Mouse (Mus musculus) erythroblast, adult 5-6 weeks (primary cell): ENCODE results near the gene Nos1ap. TPM values are rescaled to one million over a fixed set of nuclear protein-coding genes. Genes with fewer than 3 reads are reported as not detected.

Experiments
- ATAC-seq: replicated peaks from 2 replicates; pipeline ENCODE4 v1.8.0; 2016; ENCODE audit warnings: moderate number of reproducible peaks, mild to moderate bottlenecking, moderate TSS enrichment, inconsistent platforms; ENCODE audit not compliant: poor library complexity, low FRiP score, severe bottlenecking
- total RNA-seq, 2 experiments: library from RNA; stranded (forward) in 1 of 2; stranded (reverse) in 1 of 2; fragments of 150-400 nt in 1 of 2; fragments of 200-764, 138-1000 nt in 1 of 2; gene quantifications; 2 replicates each; pipeline versions ENCODE4 v1.2.3 to v1.2.4; 2015 to 2017; ENCODE audit warnings: low replicate concordance in 2 of 2

Nos1ap gene
- total RNA-seq, 2 experiments from 2014 or later = 25.4 to 26.9 TPM

GRCm38 (mm10) chr1:170433661-170434060, 156.0 kb downstream of the Nos1ap start:
- no peak for ATAC-seq

- no peak for ATAC-seq
Measured at GRCm38 (mm10) chr1:170432288-170432687, 157.4 kb downstream of the Nos1ap start.

GRCm38 (mm10) chr1:170431312-170431711, 158.3 kb downstream of the Nos1ap start:
- ATAC-seq = no peak

GRCm38 (mm10) chr1:170430660-170431059, 159.0 kb downstream of the Nos1ap start:
- no peak for ATAC-seq

GRCm38 (mm10) chr1:170429656-170430055, 160.0 kb downstream of the Nos1ap start:
- no peak for ATAC-seq

- no peak for ATAC-seq
Measured at GRCm38 (mm10) chr1:170428141-170428540, 161.5 kb downstream of the Nos1ap start.

- ATAC-seq = no peak
Measured at GRCm38 (mm10) chr1:170424258-170424889, 165.3 kb downstream of the Nos1ap start.

- ATAC-seq = no peak
Measured at GRCm38 (mm10) chr1:170423048-170423447, 166.6 kb downstream of the Nos1ap start.

GRCm38 (mm10) chr1:170422188-170422587, 167.5 kb downstream of the Nos1ap start:
- no peak for ATAC-seq

GRCm38 (mm10) chr1:170419961-170420360, 169.7 kb downstream of the Nos1ap start:
- no peak for ATAC-seq

GRCm38 (mm10) chr1:170418131-170418530, 171.5 kb downstream of the Nos1ap start:
- ATAC-seq = no peak

- ATAC-seq = no peak
Measured at GRCm38 (mm10) chr1:170416967-170417366, 172.7 kb downstream of the Nos1ap start.

GRCm38 (mm10) chr1:170416206-170416605, 173.5 kb downstream of the Nos1ap start:
- ATAC-seq = no peak

GRCm38 (mm10) chr1:170415395-170415794, 174.3 kb downstream of the Nos1ap start:
- ATAC-seq = no peak

- ATAC-seq = no peak
Measured at GRCm38 (mm10) chr1:170410402-170411191, 179.1 kb downstream of the Nos1ap start.

- ATAC-seq = no peak
Measured at GRCm38 (mm10) chr1:170409091-170409490, 180.6 kb downstream of the Nos1ap start.

GRCm38 (mm10) chr1:170406921-170407320, 182.7 kb downstream of the Nos1ap start:
- no peak for ATAC-seq

- no peak for ATAC-seq
Measured at GRCm38 (mm10) chr1:170405152-170405551, 184.5 kb downstream of the Nos1ap start.

GRCm38 (mm10) chr1:170402682-170403081, 187.0 kb downstream of the Nos1ap start:
- no peak for ATAC-seq

- ATAC-seq = no peak
Measured at GRCm38 (mm10) chr1:170398866-170399265, 190.8 kb downstream of the Nos1ap start.

GRCm38 (mm10) chr1:170395101-170395500, 194.6 kb downstream of the Nos1ap start:
- ATAC-seq = no peak
